Mouse (Mus musculus) neural tube, embryonic 10.5 days (tissue): ENCODE measurements around the gene Cxcr1.
"Not testable (repeated sequence)": the region's sequence is repeated elsewhere in the genome, so short reads cannot be mapped to it uniquely, and the experiment has no call there.

ENCODE experiments used
- DNase-seq: peaks from one replicate; pipeline ENCODE4 v3.0.0-alpha.2; 2017; ENCODE audit warnings: low spot score; ENCODE audit errors: extremely low spot score

Cxcr1 gene

GRCm38 (mm10) chr1:74196621-74197419 lies 2.4 kb upstream of the Cxcr1 start:
- DNase-seq, result no peak

GRCm38 (mm10) chr1:74195961-74196360 lies 1.5 kb upstream of the Cxcr1 start:
- DNase-seq, result no peak

DNA sequence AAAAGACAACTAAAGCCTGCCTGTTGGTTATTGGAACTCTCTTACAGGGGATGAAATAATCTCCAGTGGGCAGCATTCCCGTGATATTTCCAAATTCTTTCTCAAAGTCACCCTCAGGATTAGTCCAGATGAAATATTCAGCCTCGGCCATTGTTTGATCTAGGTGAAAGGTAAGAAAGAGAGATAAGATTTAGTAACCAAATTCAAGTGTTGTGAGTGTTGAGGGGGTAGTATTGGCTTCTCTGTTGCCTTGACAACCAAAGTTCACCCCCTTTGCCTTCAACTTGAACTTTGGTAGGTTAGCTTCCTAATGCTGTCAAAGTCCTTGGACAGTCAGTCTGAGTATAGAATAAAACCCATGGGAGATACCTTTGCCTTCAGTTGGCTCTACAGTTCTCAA lies 1.7 kb downstream of the Cxcr1 start:
- DNase-seq, result no peak

GRCm38 (mm10) chr1:74190471-74190870 lies 4.0 kb downstream of the Cxcr1 start:
- no peak for DNase-seq

DNA sequence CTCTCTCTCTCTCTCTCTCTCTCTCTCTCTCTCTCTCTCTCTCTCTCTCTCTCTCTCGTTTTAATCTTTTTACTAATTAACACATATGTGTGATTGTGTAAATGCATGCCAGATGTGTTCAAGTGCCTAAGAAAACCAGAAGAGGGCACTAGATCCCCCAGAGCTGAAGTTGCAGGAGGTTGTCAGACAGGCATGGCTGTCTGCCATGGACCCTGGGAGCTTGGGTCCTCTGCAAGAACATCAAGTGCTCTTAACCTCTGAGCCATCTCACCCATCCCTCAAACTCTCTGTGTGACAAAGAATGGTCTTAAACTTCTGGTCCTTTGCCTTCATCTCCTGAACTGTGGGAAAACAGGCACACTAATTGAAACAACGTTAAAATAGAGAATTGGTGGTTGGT lies 11.4 kb downstream of the Cxcr1 start:
- no peak for DNase-seq

GRCm38 (mm10) chr1:74181462-74181861 lies 13.0 kb downstream of the Cxcr1 start:
- DNase-seq, result no peak

DNA sequence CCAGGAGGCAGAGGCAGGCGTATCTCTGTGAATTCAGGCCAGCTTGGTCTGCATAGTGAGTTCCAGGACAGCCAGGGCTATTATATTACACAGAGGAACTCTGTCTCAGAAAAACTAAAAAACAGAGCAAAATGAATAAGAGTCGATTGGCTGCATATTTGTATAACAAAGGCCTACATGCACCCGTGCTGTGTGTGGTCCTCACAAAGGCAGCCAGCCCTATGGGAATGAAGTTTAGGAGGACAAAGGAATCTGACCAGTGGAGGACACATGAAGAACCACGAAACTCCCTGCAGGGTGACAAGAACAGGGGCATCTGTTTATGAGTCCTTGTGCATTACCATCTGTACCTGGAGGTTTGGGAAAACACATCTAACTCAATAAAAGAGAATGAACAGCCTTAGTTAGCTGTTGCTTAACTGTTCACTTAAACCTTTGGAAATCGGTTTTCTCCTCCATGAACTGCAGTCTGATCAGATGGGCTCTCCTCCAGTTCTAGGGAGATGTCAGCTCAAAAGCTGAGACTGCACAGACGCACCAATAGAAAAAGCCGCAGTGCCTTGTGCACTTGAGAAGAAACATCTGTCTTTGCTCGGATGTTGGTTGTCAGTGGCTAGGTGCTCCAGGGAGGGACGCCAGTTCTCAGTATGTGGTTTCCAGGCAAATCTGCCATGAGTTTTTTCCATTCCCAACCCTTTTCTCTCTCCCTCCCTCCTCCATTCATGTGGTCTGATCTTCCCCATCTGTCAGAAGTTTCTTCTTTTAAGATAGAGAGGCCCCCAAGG lies 14.6 kb downstream of the Cxcr1 start:
- no peak for DNase-seq

DNA sequence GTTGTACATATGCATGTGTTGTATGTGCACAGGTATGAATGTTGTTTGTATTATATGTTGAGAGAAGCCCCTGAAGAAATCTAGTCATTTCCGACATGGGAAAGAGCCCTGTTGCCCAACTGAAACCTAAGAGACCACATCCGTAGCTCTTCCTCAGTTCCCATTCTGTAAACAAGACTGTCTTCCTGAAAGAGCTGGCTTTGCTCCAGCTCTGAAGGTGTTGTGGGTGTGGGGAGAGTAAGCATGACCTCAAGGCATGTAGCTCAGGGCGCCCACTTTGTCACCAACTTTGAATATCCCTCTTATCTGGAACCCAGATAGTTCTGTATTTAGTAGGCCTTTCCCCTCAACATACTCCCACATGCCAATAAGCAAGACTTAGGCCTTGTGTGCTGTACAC lies 15.8 kb downstream of the Cxcr1 start:
- no peak for DNase-seq

- no peak for DNase-seq
Observed at GRCm38 (mm10) chr1:74175731-74176130, 18.7 kb downstream of the Cxcr1 start.

DNA sequence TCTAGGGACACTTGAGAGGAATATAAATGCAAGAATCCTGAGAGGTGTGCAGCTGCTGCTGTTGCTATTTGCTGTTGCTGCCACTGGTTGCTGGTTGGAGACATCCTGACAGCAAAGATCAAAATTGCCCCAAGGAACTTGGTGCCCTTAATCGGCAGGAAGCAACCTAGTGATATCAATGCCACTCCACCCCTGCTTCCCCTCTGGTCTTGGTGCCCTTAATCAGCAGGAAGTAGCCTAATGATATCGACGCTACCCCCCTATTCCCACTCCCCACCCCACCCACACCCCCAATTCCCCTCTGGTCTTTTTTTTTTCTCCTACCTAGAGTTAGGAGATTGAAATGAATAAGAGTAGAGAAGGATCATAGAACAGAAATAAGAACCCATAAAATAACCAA lies 21.7 kb downstream of the Cxcr1 start:
- DNase-seq, result no peak

GRCm38 (mm10) chr1:74169721-74170120 lies 24.7 kb downstream of the Cxcr1 start:
- DNase-seq, result no peak

DNA sequence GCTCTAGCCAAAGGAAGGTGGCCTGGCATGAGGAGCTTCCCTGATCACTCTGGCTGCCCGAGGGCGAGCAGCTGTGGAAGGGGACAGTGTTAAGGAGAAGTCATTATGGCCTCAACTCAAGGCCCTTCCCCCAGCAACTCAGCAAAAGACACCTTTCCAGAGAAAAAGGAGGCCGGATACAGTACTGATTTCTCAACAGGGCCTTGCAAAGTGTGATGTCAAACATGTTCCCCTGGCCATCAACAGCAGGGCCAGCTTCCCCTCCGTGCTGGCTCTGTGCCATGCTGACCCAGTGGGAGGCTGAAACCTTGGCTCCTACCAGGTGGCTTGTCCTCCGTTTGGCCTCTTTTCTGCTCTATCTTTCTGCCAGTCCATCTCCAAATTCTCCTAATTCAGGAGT lies 27.3 kb downstream of the Cxcr1 start:
- no peak for DNase-seq

DNA sequence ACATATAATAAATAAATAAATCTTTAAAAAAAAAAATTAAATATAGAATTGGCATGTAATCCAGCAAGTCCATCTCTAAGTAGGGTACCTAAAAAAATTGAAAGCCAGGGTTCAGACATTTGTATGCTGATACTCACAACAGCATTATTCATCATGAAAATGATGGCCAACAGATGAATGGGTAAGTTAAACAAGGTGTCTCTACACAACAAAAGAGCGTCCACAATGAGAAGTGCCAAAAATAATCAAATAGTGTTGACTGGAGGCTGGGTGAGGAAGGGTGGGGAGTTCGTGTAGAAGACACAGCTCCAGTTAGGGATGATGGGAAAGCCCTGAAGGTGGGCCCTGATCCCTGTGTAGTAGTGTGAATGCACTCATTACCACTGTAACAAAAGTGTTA lies 34.4 kb downstream of the Cxcr1 start:
- DNase-seq, result no peak

DNA sequence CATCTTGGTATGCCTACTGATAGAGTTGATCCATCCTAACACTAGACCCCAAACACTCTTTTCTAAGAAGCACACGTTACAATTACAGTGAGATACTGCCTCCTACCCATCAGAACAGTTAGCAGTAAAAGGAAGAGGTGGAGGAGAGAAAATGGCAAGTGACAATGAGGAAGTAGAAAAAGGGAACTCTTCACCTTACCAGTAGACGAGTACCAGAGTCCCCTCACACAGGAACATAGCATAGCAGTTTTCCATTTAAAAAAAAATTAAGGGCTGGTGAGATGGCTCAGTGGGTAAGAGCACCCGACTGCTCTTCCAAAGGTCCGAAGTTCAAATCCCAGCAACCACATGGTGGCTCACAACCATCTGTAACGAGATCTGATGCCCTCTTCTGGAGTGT lies 34.8 kb downstream of the Cxcr1 start:
- not testable (repeated sequence) for DNase-seq

DNA sequence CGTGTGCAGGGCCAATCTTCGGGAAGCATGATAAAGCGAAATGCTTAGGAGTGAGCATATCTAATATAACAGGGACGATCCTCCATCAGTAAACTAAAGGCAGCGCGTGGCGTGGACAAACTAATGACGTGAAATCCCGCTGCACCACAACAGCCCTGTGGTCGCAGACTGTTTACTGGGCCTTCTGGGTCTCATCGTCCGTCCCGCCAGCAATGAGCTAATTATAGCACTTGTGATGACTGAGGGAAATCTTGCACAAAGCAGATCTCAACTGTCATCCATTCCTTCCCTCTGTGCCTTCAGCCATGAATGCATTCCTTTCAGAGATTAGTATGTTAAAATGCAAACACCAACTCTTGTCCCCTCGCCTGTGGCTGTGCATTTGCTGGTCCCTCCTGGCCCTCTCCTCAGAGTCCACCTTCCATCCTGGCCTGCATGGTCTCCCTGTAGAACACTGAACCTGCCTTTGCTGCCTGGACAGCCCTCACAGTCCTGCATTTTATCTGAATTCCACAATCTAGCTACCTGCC lies 38.0 kb downstream of the Cxcr1 start:
- DNase-seq, result no peak

DNA sequence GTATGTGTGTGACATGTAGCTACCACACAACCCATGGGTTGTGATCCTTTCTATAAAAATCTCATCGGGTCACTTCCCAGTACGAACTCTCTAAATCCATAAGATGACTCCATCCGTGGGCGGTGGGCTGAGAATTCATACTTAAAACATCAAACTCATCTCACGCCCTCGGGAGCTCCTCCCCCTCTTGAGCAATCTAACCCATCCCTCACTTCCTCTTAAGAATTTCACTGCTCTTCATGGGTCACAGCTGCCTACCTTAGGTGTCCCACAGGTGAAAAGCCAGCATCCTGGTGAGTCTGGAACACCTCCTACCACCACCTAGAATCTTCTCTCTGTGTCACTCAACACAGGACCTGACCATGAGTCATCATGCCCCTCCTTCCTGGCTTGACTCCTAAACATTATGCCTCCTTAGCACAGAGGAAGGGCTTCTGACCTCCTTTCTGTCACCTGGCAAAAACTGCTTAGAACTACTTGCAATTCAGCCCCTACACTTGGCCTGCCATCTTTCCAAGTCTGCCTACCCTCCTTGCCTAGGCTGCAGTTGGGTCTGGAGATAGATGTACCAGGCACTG lies 38.9 kb downstream of the Cxcr1 start:
- no peak for DNase-seq

- no peak for DNase-seq
Observed at GRCm38 (mm10) chr1:74153461-74154184, 40.8 kb downstream of the Cxcr1 start, which contains the start of gene Cxcr2. TSS of gene Cxcr2 (plus strand) at chr1:74153989.

DNA sequence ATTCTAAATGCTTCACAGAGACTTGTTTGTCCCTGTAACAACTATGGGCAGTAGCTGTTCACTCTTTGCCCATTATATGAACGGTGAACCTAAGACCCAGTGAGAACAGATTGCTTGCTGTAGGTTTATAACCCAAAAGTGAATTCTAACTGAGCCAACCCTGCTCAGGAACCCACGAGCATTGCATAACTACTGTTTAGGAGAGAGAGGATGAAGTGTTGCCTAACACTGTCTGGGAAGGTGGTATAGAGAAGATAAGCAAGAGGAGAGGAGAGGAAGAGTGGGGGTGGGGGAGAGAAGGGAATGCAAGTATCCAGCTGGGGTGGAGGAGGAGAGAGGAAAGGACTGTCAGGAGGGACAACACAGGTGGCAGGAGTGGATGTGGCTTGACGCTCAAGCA lies 43.3 kb downstream of the Cxcr1 start:
- DNase-seq, result no peak

DNA sequence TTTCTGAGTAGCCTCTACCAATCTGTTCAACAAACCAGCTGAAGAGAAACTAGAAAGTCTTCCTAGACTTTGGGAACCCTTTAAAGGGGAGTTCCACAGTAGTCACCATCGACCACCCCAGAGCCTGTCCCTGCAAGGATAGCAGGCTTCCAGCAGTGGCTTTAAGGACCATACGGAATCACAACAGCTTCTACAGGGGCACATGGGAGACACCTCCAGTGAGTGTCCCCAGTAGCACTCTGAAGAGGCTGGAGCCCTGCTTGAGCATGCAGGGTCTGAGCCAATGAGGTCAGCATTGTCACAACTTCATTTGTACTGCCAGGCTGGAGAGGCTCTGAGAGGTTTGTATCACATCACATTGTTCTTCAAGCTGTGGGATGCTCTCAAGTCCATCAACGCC lies 44.3 kb downstream of the Cxcr1 start:
- DNase-seq, result no peak

DNA sequence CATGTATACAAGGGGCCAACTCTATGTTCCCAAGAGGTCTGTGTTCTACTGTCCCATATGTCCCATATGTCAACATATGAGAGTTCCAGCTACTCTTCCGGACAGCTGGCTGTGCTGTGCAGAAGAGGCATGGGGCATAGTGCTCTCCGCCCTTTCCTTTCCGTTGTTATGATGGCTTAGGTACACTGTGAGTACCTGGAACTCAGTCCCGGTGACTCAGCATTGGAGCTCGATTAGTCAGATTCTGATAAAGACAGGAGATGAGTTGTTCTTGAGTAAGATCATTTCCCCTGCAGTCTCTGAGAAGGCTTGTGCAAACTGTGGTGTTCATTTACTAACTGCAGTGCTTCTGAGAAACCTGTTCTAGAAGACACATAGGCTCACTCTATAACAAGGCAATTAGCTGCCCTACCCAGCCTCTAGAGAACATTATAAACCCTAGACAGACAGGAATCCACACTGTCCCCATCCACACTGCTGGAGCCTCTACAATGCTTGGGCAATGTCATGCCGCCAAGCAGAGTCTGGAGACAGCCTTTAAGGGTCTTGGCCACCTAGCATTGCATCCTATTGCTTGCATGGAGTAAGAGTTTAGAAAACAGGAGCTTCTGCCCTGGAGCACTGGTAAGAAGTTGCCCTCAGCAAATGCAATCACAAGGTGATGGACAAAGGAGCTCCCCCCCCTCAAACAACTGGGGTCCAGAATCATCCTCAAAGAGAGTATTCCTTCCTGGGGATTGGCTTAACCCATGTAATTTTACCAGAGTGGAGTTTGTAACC lies 45.1 kb downstream of the Cxcr1 start:
- no peak for DNase-seq
